Mouse (Mus musculus) layer of hippocampus, adult 9-10 months (tissue): ENCODE measurements at regions not wholly inside any gene's neighbourhood (a gene's known extent, or its start where the extent isn't known, plus 50 kb on each side); places are given as distances from the start of the nearest gene placed in this dataset.
"Not testable (repeated sequence)": the region's sequence is repeated elsewhere in the genome, so short reads cannot be mapped to it uniquely, and the experiment has no call there.

Source experiments
- DNase-seq: peaks from one replicate; pipeline ENCODE4 v3.0.0; 2022; ENCODE audit warnings: low spot score

DNA sequence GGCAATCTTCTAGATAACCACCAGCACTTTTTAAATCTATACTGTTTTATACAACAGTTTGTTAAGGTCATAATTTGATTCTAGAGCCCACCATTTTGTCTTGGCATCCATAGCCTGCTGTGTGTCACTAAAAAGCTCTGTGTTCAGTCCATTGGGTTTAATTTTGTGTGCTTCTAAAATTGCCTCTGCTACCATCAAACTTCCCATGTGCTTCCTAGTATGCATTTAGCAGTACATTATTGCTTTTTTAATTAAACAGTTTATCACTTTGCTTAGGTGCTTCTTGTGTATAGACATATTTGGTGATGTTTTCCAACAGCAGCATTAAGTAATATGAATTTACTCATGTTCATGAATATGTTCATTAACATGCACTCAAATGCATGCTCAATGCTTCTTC lies 102.4 kb upstream of the Egfr start:
- no peak for DNase-seq

DNA sequence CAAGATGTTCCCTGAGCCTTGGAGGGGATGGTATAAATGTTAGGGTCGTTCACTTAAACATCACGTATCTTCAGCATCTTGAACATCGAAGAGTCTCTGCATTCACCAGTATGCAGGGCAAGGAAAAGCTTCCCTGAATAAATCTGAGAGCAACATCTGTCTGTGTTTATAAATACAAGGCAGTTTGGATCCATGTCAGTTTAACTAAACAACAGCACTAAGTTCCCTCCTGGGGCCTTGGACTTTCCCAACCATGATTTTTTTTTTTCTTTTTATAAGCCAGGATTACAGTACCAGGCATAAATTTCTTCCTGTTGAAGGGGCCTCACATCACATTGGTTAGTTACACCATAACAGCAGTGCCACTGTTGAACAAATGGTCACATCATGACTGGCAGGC lies 88.2 kb upstream of the Egfr start:
- DNase-seq = no peak

DNA sequence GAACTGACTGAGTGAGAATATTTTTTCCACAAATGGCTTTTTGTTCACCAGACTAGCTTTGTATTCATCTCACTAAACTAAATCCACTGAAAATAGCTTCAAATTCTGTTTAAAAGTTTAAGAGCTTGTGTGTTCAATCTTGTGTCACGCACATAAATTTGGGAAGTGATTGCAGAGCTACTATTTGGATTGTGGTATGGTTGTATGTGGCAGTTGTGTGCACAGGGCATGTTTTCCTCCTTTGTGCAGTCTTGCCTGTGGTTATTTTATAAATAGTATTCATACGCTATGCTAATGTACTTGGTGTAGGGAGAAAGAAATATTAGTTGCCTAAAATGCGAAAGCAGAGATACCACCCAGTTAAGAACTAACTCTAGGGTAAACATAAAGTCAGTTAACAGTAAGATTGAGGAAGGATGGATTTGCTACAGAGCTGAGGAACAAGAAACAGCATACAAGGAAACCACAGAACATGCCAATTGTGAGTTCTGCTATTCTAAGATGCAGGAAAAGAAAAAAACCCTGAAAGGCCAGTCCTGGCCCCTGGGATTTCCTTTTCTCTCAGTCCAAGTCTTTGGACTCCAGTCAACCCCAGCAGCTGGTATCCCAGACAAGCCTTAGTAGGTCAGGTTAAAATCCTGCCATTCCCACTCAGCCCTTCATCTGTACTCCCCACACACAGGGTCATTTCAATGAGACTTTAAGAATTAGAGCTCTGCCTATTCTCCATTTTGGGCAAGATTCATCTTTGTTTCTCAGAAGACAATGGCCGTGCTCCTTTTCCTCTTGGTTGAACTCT lies 82.4 kb upstream of the Egfr start:
- no peak for DNase-seq

DNA sequence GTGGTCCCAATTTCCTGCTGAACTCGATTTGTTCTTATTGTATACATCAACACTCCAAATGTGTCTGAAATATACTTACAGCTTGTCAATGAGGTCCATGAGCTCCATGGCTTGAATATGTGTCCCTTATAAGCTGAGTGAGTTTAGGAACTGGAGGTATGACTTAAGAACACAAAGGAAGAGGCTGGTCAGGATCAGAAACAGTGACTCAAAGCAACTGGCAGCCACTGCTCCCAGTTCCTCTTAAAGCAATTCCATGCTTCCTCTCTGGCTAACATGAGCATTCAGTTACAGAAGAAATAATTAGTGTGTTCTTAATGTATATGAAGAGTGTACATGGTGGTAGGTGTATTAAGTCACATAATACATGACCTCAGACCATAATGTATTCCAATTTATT lies 81.7 kb upstream of the Egfr start:
- DNase-seq = no peak

DNA sequence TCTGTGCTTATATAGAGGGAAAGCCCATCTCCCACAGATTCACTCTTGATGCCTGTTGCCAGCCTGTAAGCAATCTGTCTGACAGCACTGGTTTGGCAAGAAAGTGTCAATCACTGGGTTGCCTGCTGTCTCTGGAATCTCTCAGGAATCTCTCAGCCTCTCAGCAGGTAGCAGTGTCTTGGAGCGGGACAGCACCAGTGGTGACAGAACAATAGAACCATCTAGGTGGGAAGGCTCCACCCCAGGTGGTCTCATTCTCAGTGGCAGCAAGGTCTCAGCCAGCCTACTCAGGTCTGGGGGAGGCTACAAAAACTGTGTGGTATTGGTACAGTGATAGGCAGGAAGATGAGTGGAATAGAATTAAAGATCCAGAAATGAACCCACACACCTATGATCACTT lies 76.1 kb upstream of the Egfr start:
- DNase-seq = not testable (repeated sequence)

DNA sequence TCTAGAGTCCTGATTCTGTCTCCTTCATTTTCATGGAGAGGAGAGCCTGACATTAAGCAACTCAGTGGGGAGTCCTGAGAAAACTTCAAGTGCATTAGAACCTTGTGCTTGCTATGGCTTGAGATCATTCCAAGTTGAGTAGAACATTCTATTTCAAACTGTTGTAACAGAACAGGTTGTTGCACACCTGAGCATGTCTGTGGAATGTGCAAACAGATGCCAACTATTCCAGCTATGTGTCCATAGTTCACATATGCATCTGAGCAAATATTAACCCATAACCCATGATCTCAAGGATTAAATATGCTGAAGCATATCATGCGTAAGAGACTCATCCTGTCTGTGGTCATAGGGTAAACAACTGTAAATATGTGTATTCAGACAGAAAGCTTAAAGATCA lies 68.5 kb upstream of the Egfr start:
- DNase-seq = no peak

DNA sequence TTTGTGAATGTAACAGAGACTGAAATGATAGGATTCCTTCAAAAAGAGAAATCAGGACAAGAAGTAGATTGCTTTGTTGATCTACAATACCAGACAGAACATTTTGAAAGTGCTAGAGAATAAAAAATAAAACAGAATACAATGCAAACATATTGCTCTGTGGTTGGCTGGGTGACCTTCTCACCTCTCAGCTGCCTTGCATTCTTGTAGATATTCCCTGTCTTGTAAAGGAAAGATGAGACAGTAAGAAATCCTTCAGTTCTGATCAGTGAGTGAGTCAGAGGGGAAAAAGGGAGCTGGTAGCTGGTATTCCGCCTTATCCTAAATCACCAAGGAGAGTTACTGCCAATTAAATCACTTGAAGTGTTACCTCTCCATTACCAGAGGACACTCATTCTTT lies 56.4 kb upstream of the Egfr start:
- no peak for DNase-seq

DNA sequence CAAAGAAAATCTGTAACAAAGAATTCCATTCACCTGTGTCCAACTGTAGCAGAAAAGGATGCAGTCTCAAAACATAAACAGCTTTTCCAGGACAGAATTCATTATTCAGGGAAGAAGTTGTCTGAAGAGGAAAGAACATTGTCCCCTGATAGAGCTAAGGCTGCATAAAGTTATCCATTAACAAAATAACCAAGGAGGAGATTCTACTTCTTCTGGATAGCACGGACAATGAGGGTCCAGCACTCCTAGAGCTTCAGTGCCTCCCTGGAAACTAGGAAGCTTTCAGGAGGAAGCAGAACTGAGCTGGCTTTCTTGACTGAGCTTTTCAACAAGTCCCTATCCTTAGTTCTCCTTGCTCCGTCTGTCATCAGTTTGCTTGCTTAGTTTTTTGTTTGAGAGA lies 55.2 kb upstream of the Egfr start:
- no peak for DNase-seq

DNA sequence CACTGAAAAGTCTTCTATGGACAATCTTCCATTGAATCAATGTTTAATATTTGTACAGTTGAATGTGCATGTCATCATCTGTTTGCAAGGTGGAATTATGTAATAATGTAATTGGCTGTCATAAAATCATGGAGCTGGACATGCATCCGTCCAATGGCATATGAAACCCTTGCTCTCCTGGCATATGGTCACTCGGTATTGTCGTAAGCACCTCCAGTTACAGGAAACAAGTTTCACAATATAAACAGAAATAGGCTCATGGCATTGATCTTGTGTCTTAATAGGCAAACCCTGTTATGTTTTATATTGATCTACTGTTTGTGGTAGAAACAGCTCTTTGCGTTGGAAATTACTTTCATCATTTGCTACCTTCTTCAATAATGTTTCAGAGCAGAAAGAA lies 50.2 kb upstream of the Egfr start:
- no peak for DNase-seq
